24 mouse cellular contexts compared by ENCODE assay signal in the genomic region with DNA sequence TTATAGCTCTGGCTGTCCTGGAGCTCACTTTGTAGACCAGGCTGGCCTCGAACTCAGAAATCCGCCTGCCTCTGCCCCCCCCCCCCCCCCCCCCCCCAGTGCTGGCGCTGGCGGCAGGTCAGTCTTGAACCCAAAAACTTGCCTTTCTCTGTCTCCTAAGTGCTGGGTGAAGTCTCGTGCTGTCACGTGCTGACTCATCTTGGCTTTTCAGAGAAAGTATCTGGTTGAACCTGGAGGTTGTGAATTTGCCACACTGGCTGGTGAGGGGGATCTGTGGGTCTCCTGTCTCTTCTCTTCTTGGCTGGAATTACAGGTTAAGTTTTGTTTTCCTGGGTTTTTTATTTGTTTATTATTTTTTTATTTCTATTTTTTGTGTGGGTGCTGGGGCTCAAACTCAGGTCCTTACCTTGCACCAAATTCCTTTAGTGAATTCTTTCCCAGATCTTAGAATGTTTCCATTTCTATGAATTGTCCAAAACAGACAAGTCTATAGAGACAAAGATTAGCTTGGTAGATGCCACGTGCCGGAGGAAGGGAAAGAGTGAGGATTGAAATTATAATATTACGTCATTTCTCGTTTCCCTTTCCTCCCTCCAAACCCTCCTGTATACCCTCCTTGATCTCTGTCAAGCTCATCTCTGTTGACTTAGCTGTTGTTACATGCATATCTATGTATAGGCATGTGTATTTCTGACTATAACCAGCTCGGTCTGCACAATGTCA. TPM values are rescaled to one million over a fixed set of nuclear protein-coding genes. Genes with fewer than 3 reads are reported as not detected.
DNase-seq lines count a peak whose midpoint lies in the region; TF ChIP-seq lines count a peak whose summit lies in the region.
"Had no signal": no experiment of that assay in that cellular context is flagged by ENCODE, and none has a peak within 500 bp of the region (broad histone marks: within the 10 kb centered on the region; RNA-seq: fewer than 3 reads in every experiment).

No protein-coding gene starts in this region.

- DNase-seq in testis, postnatal 14 days (ENCODE audit: low spot score) = peak; percentile 34
- DNase-seq in testis, postnatal 10 days (ENCODE audit: low spot score) = no peak
- peak; percentile 50 for DNase-seq in R1 (ENCODE audit: low read depth, low spot score)
- no peak for DNase-seq in lung, adult 2 months
- DNase-seq in T-cell, adult 2 months (ENCODE audit: low spot score) = no peak
- no peak for DNase-seq in kidney, adult 8-10 months
- DNase-seq: adrenal gland, adult 8-10 months; adrenal gland, postnatal 25 days; cerebellum, adult 18-20 months; cerebellum, adult 9-10 months; cerebellum, postnatal 14 days; gastrocnemius, adult 2 months; gastrocnemius, postnatal 14 days; heart, adult 2 months; kidney, adult 18-20 months had no signal

- peak overlapping the region; percentile 99 for H3K27ac ChIP-seq in ES-Bruce4 (ENCODE audit: insufficient read depth, low read length)
- H3K27ac ChIP-seq: forebrain, embryonic 10.5 days; forebrain, embryonic 13.5 days; gastrocnemius, adult 2 months; heart, adult 2 months; hindbrain, embryonic 13.5 days; intestine, embryonic 15.5 days had no signal

- peaks cover 14% of the 10 kb centered on the region for H3K4me1 ChIP-seq in ES-Bruce4 (ENCODE audit: control insufficient read depth, insufficient read depth, low read length)
- H3K4me1 ChIP-seq in lung, adult 2 months (ENCODE audit: control insufficient read depth, insufficient read depth, low read length) = peaks cover 2% of the 10 kb centered on the region; the same call in 1 of the 2 replicates

- 66% methylated on average over 9 of the region's 11 CpGs for WGBS in lung, adult 2 months

- no peak for TF ChIP-seq EP300 in ES-Bruce4 (IDR thresholded peaks at IDR 0.05; ENCODE audit: insufficient read depth, low read depth, low read length)

- TF ChIP-seq POLR2A in ES-Bruce4 (IDR thresholded peaks at IDR 0.05; ENCODE audit: insufficient read depth, low read length) = no peak
- TF ChIP-seq POLR2A in lung, adult 2 months (IDR thresholded peaks at IDR 0.05; ENCODE audit: borderline replicate concordance, extremely low read depth, low read depth, low read length) = no peak

- no peak overlapping the region for H3K4me3 ChIP-seq in ES-Bruce4 (ENCODE audit: low read depth, low read length)
- H3K4me3 ChIP-seq in lung, adult 2 months (replicated peaks; ENCODE audit: extremely low read depth, low read depth, low read length) = no peak overlapping the region
- H3K4me3 ChIP-seq: forebrain, embryonic 10.5 days; forebrain, embryonic 13.5 days; gastrocnemius, adult 2 months; heart, adult 2 months; hindbrain, embryonic 13.5 days; intestine, embryonic 15.5 days had no signal

- H3K27me3 ChIP-seq in ES-Bruce4 (ENCODE audit: control insufficient read depth, insufficient read depth, low read length, poor library complexity, severe bottlenecking) = no peaks in the 10 kb centered on the region
- H3K27me3 ChIP-seq: forebrain, embryonic 13.5 days; hindbrain, embryonic 13.5 days; intestine, embryonic 15.5 days; Patski had no signal

- TF ChIP-seq CTCF in ES-Bruce4 (IDR thresholded peaks at IDR 0.05; ENCODE audit: low read depth, low read length) = no peak
- TF ChIP-seq CTCF in lung, adult 2 months (IDR thresholded peaks at IDR 0.05; ENCODE audit: insufficient read depth, low read length) = no peak

- 0 out of 2 replicates have a peak overlapping the region, but pooled peaks have one; percentile 34 for H3K9ac ChIP-seq in ES-Bruce4 (ENCODE audit: low read depth, poor library complexity, severe bottlenecking)
- H3K9ac ChIP-seq: forebrain, embryonic 13.5 days; hindbrain, embryonic 13.5 days; intestine, embryonic 15.5 days had no signal

- H3K36me3 ChIP-seq in ES-Bruce4 (ENCODE audit: control insufficient read depth, insufficient read depth, low read length, poor library complexity, severe bottlenecking) = no peaks in the 10 kb centered on the region
- H3K36me3 ChIP-seq: forebrain, embryonic 10.5 days; G1E; hindbrain, embryonic 13.5 days; intestine, embryonic 15.5 days had no signal

- no peaks in the 10 kb centered on the region for H3K9me3 ChIP-seq in ES-Bruce4 (replicated peaks; ENCODE audit: control insufficient read depth, insufficient read depth, low read length, poor library complexity, severe bottlenecking)
- H3K9me3 ChIP-seq: forebrain, embryonic 13.5 days; hindbrain, embryonic 13.5 days; intestine, embryonic 15.5 days had no signal

RNA-seq across cellular contexts. Expression of a gene that starts 4.8 kb away (rescaled TPM):
- polyA plus RNA-seq in ES-Bruce4 (2011; ENCODE audit: insufficient read depth, insufficient read length, low read depth, missing spikeins) = 162 TPM in 2 replicates
- 16.7 and 21.6 TPM in 2 replicates for polyA plus RNA-seq in lung, adult 2 months (2012; rRNA removed)

RNA-seq across cellular contexts. Expression of a gene that starts 52.4 kb away (rescaled TPM):
- polyA plus RNA-seq in ES-Bruce4 (2011; ENCODE audit: insufficient read depth, insufficient read length, low read depth, missing spikeins) = 0.93 and 1.0 TPM in 2 replicates
- polyA plus RNA-seq in lung, adult 2 months (2012; rRNA removed) = 63.3 TPM in 2 replicates
- polyA plus RNA-seq: activated CD4-positive, CD25-positive, alpha-beta regulatory T cell, adult 4 months; CD4-positive, CD25-positive, alpha-beta regulatory T cell, adult 4 months; G1E had no signal

Comparison
In these comparisons a context has a peak if more than half of its experiments do, and no peak if none do; other contexts are left out.
1. DNase-seq: peak in testis, postnatal 14 days (single experiment) and R1 (single experiment); none in testis, postnatal 10 days (single experiment), lung, adult 2 months (single experiment), T-cell, adult 2 months (single experiment) and kidney, adult 8-10 months (0 of 2).
2. RNA of a gene that starts 52.4 kb away (polyA plus RNA-seq): 63.3 TPM in lung, adult 2 months; 0.93 to 1.0 TPM in ES-Bruce4; every median in the first group is over 10 times any median in the second.